Mouse (Mus musculus) forebrain, embryonic 16.5 days (tissue): ENCODE measurements around the gene Batf3. TPM values are rescaled to one million over a fixed set of nuclear protein-coding genes. Genes with fewer than 3 reads are reported as not detected.

Experiments
- ATAC-seq: fragments of 200-750 bp; cut with Nextera tagmentation; 2 replicates; pipeline ENCODE4 v1.8.0; 2017; ENCODE audit warnings: mild to moderate bottlenecking, moderate library complexity
- H3K27ac ChIP-seq: fragments of 300-500 bp; sonication (generic); 2 replicates; pipeline ENCODE4 v1.5.1; 2014; ENCODE audit warnings: low read length, control low read depth
- H3K27me3 ChIP-seq: fragments of 300-500 bp; sonication (generic); replicated peaks from 2 replicates; pipeline ENCODE4 v1.6.1; 2014; ENCODE audit warnings: low read length; ENCODE audit not compliant: control insufficient read depth, insufficient read depth
- H3K36me3 ChIP-seq: fragments of 300-500 bp; sonication (generic); 2 replicates; pipeline ENCODE4 v1.6.1; 2014; ENCODE audit not compliant: control insufficient read depth, insufficient read depth
- H3K4me1 ChIP-seq: fragments of 300-500 bp; sonication (generic); replicated peaks from 2 replicates; pipeline ENCODE4 v1.6.1; 2014; ENCODE audit warnings: low read length; ENCODE audit not compliant: control insufficient read depth, insufficient read depth
- H3K4me2 ChIP-seq: fragments of 300-500 bp; sonication (generic); 2 replicates; pipeline ENCODE4 v1.6.1; 2014; ENCODE audit warnings: mild to moderate bottlenecking, low read length, control low read depth
- H3K4me3 ChIP-seq: fragments of 300-500 bp; sonication (generic); replicated peaks from 2 replicates; pipeline ENCODE4 v1.5.1; 2014; ENCODE audit warnings: mild to moderate bottlenecking, low read length, control low read depth
- H3K9ac ChIP-seq: fragments of 300-500 bp; sonication (generic); replicated peaks from 2 replicates; pipeline ENCODE4 v1.6.1; 2014; ENCODE audit warnings: low read depth, low read length, control low read depth
- H3K9me3 ChIP-seq: fragments of 300-500 bp; sonication (generic); 2 replicates; pipeline ENCODE4 v1.6.1; 2016; ENCODE audit warnings: low read length; ENCODE audit not compliant: control insufficient read depth
- WGBS: fragments of 180-500 bp; shearing (Covaris S2); extraction: QIAGEN DNeasy Blood & Tissue Kit; methylation state at CpG from one replicate; pipeline ENCODE4 v1.1.7; 2014; 5-methylcytosine and 5-hydroxymethylcytosine counted together
- polyA plus RNA-seq: library from polyadenylated mRNA; unstranded; fragments of >200 nt; fragmentation: Nextera tagmentation; extraction: Ambion mirVana; gene quantifications from 2 replicates; pipeline ENCODE4 v1.2.1, GENCODE M21; 2015

The Batf3 gene
- polyA plus RNA-seq, 1 experiment from 2014 or later, result 2.0 TPM

GRCm38 (mm10) chr1:191083230-191083629, 14.4 kb upstream of the Batf3 start:
- H3K9me3 ChIP-seq, result no peaks in the 10 kb centered on the region
- no peak overlapping the region for H3K4me3 ChIP-seq
- H3K4me2 ChIP-seq, result no peak overlapping the region
- 91% methylated on average over 8 of the region's 8 CpGs for WGBS
- no peak overlapping the region for H3K27ac ChIP-seq
- ATAC-seq, result no peak
- no peaks in the 10 kb centered on the region for H3K36me3 ChIP-seq
- H3K27me3 ChIP-seq, result no peaks in the 10 kb centered on the region
- no peaks in the 10 kb centered on the region for H3K4me1 ChIP-seq
- H3K9ac ChIP-seq, result no peak overlapping the region

GRCm38 (mm10) chr1:191084951-191085559, 12.6 kb upstream of the Batf3 start:
- no peak for ATAC-seq
- WGBS, result 71% methylated on average over 5 of the region's 5 CpGs
- H3K4me1 ChIP-seq, result no peaks in the 10 kb centered on the region
- H3K4me2 ChIP-seq, result no peak overlapping the region
- H3K4me3 ChIP-seq, result no peak overlapping the region
- no peak overlapping the region for H3K9ac ChIP-seq
- H3K36me3 ChIP-seq, result no peaks in the 10 kb centered on the region
- no peaks in the 10 kb centered on the region for H3K9me3 ChIP-seq
- H3K27ac ChIP-seq, result no peak overlapping the region
- no peaks in the 10 kb centered on the region for H3K27me3 ChIP-seq

DNA sequence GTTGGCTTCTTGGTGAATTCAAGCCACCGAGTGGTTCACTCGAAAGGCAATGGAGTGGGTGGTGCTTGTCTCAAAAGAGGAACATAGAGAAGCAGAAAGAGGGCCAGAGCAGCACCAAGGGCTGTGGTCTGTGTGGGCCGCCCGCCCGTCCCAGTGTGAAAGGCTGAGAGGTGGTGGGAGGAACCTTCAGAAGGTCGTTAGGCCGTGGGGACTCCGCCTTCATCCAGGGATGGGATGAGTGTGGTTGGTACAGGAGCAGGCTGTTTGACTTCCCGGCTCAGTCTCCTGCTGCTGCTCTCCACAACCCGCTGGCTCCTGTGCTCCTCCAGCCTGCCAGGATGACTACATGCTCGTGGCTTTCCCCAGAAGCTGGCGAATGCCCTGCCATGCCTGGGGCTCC, 12.1 kb upstream of the Batf3 start:
- H3K36me3 ChIP-seq, result no peaks in the 10 kb centered on the region
- H3K9ac ChIP-seq, result no peak overlapping the region
- H3K27me3 ChIP-seq, result no peaks in the 10 kb centered on the region
- WGBS, result 75% methylated on average over 12 of the region's 12 CpGs
- no peak overlapping the region for H3K4me2 ChIP-seq
- no peak overlapping the region for H3K4me3 ChIP-seq
- H3K4me1 ChIP-seq, result no peaks in the 10 kb centered on the region
- no peak for ATAC-seq
- no peaks in the 10 kb centered on the region for H3K9me3 ChIP-seq
- no peak overlapping the region for H3K27ac ChIP-seq

- no peak overlapping the region for H3K9ac ChIP-seq
- no peaks in the 10 kb centered on the region for H3K36me3 ChIP-seq
- no peak for ATAC-seq
- no peaks in the 10 kb centered on the region for H3K9me3 ChIP-seq
- no peak overlapping the region for H3K27ac ChIP-seq
- H3K4me2 ChIP-seq, result no peak overlapping the region
- no peak overlapping the region for H3K4me3 ChIP-seq
- no peaks in the 10 kb centered on the region for H3K27me3 ChIP-seq
- H3K4me1 ChIP-seq, result no peaks in the 10 kb centered on the region
- WGBS, result 86% methylated on average over 7 of the region's 7 CpGs
These were observed 11.3 kb upstream of the Batf3 start for GRCm38 (mm10) chr1:191086304-191086878.

DNA sequence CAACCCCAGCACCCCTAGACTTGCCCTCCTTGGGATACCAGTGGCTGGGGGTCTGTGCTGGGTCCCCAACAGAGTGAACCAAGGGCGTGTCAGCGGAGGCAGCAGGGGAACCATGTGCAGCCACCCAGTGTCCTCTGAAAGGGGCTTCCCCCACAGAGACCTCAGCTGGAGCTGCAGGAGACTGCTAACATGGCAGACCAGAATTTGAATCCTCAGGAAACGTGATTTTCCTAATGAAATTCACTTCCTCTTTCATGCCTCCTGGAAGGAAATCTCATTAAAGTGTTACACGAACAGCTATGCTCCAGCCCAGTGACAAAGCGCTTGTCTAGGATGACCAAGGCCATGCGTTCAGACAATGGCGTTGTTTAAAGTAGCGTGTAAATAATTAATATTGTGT, 10.7 kb upstream of the Batf3 start:
- ATAC-seq, result no peak
- Histone ChIP-seq H3K27me3 (no peaks in the 10 kb centered on the region), H3K27ac (no peak overlapping the region), H3K36me3 (no peaks in the 10 kb centered on the region), H3K9ac (no peak overlapping the region), H3K9me3 (no peaks in the 10 kb centered on the region), H3K4me3 (no peak overlapping the region), H3K4me1 (no peaks in the 10 kb centered on the region), H3K4me2 (no peak overlapping the region)
- WGBS, result 80% methylated on average over 8 of the region's 8 CpGs

DNA sequence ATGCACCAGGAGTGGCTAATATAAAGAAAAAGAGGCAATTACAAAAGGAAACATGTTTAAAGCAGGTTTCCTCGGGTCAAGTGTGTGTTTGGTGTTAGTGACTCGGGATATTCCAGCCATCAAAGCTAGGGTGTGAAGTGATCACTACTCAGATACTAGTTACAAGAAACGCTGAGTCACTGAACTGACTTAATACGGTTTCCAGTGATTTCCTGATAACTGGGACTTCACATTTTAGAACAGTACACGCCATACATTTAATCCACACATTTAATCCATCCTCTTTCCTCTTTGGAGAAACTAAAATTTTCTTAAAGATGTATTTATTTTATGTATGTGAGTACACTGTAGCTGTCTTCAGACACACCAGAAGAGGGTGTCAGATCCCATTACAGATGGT, 9.7 kb upstream of the Batf3 start:
- H3K9ac ChIP-seq, result no peak overlapping the region
- WGBS, result 87% methylated on average over 5 of the region's 5 CpGs
- H3K4me1 ChIP-seq, result no peaks in the 10 kb centered on the region
- ATAC-seq, result no peak
- H3K4me3 ChIP-seq, result no peak overlapping the region
- H3K27me3 ChIP-seq, result no peaks in the 10 kb centered on the region
- no peak overlapping the region for H3K27ac ChIP-seq
- no peaks in the 10 kb centered on the region for H3K9me3 ChIP-seq
- H3K4me2 ChIP-seq, result no peak overlapping the region
- no peaks in the 10 kb centered on the region for H3K36me3 ChIP-seq

DNA sequence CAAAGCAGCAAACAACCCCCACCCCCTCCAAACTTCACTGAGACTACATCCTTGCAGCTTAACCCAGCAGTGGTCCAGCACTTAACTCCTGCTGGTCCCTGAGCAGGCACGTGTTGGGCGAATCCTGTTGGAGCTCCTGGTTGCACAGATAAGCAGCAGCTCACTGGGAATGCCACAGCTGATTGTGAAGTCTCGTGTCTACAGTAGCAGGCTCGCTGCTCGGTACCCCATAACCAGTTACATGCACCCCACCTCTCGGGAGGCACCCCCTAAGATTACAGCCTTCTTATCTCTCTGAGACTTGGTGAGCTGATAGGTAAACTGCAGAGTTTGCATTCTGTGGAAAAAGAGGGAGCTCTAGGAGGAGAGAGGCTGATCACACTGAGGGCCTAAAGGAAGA, 8.3 kb upstream of the Batf3 start:
- Histone ChIP-seq H3K27ac (no peak overlapping the region), H3K4me2 (no peak overlapping the region), H3K9me3 (no peaks in the 10 kb centered on the region), H3K4me1 (no peaks in the 10 kb centered on the region), H3K36me3 (no peaks in the 10 kb centered on the region), H3K9ac (no peak overlapping the region), H3K4me3 (no peak overlapping the region), H3K27me3 (no peaks in the 10 kb centered on the region)
- ATAC-seq, result no peak
- WGBS, result 86% methylated on average over 6 of the region's 6 CpGs

DNA sequence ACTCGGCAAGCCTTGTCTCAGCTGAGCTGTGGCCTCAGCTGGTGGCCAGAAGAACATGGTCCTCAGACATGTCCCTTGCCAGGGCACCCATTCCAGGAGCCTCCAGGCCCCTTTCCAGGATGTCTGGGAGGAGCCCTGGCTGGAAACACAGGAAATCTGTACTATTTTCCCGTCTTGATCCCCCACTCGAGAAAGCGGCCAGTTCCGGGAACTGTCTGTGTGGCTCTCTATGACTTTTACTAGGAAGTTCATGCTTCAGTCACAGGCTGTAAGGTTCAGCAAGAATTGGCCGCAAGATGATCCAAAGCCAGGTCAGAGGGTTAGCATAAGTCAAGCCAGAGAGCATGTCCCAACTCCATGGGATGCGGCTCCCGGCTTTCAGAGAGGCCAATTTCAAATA, 5.6 kb upstream of the Batf3 start:
- Histone ChIP-seq H3K4me2 (no peak overlapping the region), H3K4me1 (no peaks in the 10 kb centered on the region), H3K27ac (no peak overlapping the region), H3K4me3 (no peak overlapping the region), H3K9me3 (no peaks in the 10 kb centered on the region), H3K27me3 (0 out of 2 replicates have a peak, but pooled peaks cover 1% of the 10 kb centered on the region), H3K9ac (no peak overlapping the region), H3K36me3 (no peaks in the 10 kb centered on the region)
- no peak for ATAC-seq
- WGBS, result 89% methylated on average over 8 of the region's 8 CpGs

- 75% methylated on average over 5 of the region's 5 CpGs for WGBS
- H3K4me2 ChIP-seq, result no peak overlapping the region
- no peak for ATAC-seq
- H3K9me3 ChIP-seq, result no peaks in the 10 kb centered on the region
- no peak overlapping the region for H3K9ac ChIP-seq
- H3K27me3 ChIP-seq, result peaks cover 5% of the 10 kb centered on the region; the same call in 1 of the 2 replicates
- no peak overlapping the region for H3K27ac ChIP-seq
- peaks cover 10% of the 10 kb centered on the region for H3K4me1 ChIP-seq
- no peak overlapping the region for H3K4me3 ChIP-seq
- no peaks in the 10 kb centered on the region for H3K36me3 ChIP-seq
These were observed 4.1 kb upstream of the Batf3 start for GRCm38 (mm10) chr1:191093578-191093977.

DNA sequence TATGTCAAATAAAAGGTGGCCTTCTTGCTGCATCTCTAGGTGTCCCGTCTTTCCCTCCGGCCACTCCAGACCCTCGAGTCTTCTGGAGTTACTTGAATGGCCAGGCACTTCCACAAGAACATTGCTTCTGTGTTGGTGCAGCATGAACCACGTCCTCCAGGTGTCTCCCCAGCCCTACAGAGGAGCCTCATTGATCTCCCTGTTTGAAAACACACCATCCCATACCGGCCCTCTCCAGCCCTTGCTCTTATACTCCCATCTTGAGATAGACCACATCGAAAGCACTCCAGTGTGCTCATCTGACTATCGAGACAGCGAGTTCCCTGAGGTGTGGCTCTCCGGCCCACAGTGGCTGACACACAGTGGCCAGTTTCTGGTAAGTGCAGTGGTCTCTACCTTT, 2.6 kb upstream of the Batf3 start:
- Histone ChIP-seq H3K4me2 (no peak overlapping the region), H3K4me1 (peaks cover 12% of the 10 kb centered on the region), H3K4me3 (no peak overlapping the region), H3K27me3 (peaks cover 17% of the 10 kb centered on the region), H3K9ac (no peak overlapping the region), H3K36me3 (no peaks in the 10 kb centered on the region), H3K27ac (no peak overlapping the region), H3K9me3 (no peaks in the 10 kb centered on the region)
- no peak for ATAC-seq
- WGBS, result 71% methylated on average over 9 of the region's 9 CpGs
